Mouse (Mus musculus): Measurements from ENCODE around the gene Nim1k.
"Not testable (repeated sequence)": the region's sequence is repeated elsewhere in the genome, so short reads cannot be mapped to it uniquely, and the experiment has no call there.

Nim1k gene

GRCm38 (mm10) chr13:119727608-119728387 is 27.9 kb downstream of the Nim1k start:
- no peak for DNase-seq (ENCODE audit: low read depth, low spot score)

- DNase-seq (ENCODE audit: low read depth, low spot score), result no peak
Measured at GRCm38 (mm10) chr13:119724541-119724940, 31.1 kb downstream of the Nim1k start.

GRCm38 (mm10) chr13:119723368-119723767 is 32.3 kb downstream of the Nim1k start:
- DNase-seq (ENCODE audit: low read depth, low spot score), result no peak

DNA sequence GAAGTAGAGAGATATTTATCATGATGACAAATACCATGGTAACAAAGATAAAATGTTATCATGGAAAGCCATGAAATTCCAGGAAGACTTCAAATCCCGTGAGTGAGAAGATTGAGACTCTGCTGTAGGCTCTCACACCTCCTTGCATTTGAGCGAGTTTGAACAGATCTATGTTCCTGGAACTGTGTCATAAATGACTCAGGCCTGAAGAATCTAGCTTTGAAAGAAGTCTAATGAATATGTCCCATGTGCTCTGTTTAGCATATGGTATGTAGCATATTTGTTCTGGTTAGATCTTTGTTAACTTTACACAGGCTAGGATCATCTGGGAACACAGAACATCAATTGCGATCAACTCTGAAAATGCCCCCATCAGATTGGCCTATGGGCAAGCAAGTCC is 33.2 kb downstream of the Nim1k start:
- no peak for DNase-seq (ENCODE audit: low read depth, low spot score)

- no peak for DNase-seq (ENCODE audit: low read depth, low spot score)
Measured at GRCm38 (mm10) chr13:119716105-119716504, 39.6 kb downstream of the Nim1k start.

- DNase-seq (ENCODE audit: low read depth, low spot score), result no peak
Measured at GRCm38 (mm10) chr13:119713821-119714220, 41.9 kb downstream of the Nim1k start.

GRCm38 (mm10) chr13:119713107-119713787 is 42.4 kb downstream of the Nim1k start:
- no peak for DNase-seq (ENCODE audit: low read depth, low spot score)

DNA sequence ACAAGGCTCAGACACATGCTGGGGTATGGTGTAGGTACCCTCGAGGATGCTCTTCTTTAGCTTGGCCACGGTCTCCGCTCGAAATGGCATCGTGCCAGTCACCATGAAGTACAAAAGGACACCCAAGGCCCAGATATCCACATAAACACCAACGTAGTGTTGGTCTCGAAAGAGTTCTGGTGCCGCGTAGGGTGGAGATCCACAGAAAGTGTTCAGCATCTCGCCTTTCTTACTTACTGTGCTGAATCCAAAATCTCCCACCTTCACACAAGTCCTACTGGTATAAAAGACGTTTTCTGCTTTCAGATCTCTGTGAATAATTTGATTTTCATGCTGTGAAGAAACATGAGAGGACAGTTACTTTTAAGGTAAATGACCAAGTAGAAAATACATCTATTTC is 43.2 kb downstream of the Nim1k start:
- DNase-seq (ENCODE audit: low read depth, low spot score), result no peak

- DNase-seq (ENCODE audit: low read depth, low spot score), result no peak
Measured at GRCm38 (mm10) chr13:119710268-119710610, 45.4 kb downstream of the Nim1k start.

- no peak for DNase-seq (ENCODE audit: low read depth, low spot score)
Measured at GRCm38 (mm10) chr13:119709388-119710267, 46.1 kb downstream of the Nim1k start.

- DNase-seq (ENCODE audit: low read depth, low spot score), result no peak
Measured at GRCm38 (mm10) chr13:119708941-119709340, 46.7 kb downstream of the Nim1k start.

- no peak for DNase-seq (ENCODE audit: low read depth, low spot score)
Measured at GRCm38 (mm10) chr13:119707906-119708305, 47.8 kb downstream of the Nim1k start.

DNA sequence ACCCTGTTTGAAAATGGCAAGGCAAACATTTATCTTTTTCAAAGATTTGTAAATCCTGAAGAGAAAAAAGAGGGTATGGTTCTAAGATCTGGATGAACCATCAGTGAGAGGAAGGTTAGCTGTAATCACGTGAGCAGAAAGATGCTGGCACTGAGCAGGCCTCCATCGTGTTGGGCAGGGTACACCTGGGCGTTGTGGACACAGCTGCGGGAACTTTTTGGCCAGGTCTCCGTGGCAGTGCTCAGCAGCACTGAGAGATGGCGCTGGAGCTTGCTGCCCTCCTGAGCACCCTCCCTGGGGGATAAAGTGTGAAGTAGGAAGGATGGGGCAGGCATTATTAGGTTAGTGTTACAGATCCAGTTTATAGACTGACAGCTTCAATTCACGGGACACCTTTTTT is 48.7 kb downstream of the Nim1k start:
- DNase-seq (ENCODE audit: low read depth, low spot score), result no peak

- not testable (repeated sequence) for DNase-seq (ENCODE audit: low read depth, low spot score)
Measured at GRCm38 (mm10) chr13:119706278-119706880, 49.3 kb downstream of the Nim1k start.

- DNase-seq (ENCODE audit: low read depth, low spot score), result no peak
Measured at GRCm38 (mm10) chr13:119704280-119704679, 51.4 kb downstream of the Nim1k start.

DNA sequence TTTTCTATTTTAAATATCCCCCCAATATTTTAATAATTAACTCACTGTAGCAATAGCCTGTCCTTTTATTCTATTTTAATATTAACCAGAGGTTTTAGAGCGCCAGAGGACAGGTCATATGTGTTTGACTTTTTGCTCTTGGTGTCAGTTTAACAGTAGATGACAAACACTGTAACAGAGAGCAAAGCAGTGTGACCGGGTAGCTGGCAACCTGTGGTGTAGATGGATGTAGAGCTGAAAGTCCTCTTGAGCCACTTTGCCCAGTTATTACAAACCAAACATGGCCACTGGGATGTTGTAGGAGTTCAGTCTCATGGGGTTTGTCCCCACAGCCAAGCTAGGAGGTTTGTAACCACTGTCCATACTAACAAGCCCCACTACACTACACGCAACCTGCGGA is 57.2 kb downstream of the Nim1k start:
- no peak for DNase-seq (ENCODE audit: low read depth, low spot score)

DNA sequence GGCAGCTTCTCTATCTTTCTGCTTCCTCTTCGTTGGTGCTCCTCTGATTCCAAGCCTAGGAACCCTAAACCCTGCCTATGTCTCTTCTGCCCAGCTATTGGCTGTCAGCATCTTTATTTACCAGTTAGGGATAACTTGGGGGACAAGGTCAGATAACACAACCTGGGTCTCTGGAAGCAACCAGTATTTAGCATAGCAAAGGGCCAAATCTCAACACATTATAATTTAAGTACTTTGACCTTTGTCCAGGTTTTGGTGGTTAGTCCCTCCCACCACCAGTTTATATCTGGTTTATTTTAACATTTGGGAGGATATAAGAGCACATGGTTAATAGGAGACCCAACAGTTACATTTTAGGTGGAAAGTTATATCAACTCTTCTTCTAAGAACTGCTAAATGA is 59.2 kb downstream of the Nim1k start:
- no peak for DNase-seq (ENCODE audit: low read depth, low spot score)

DNA sequence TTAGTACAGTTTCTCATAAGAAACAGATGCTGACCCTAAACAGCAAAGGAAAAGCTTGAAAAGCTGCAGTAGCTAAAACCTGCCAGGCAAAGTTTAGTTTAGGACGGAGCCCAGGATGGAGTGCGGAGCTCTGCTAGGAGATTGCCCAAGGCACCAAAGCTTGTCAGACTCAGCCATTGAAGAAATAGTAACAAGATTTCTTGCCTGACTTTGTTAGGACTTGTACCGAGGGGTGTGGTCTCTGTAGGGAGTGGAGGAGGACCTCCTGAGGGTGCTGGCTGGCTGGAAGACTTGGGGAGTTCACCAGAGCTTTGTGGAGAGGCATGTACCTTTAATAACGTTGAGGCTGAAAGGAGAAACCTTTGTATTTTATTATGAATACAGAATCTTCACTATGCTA is 60.0 kb downstream of the Nim1k start:
- no peak for DNase-seq (ENCODE audit: low read depth, low spot score)

- DNase-seq (ENCODE audit: low read depth, low spot score), result not testable (repeated sequence)
Measured at GRCm38 (mm10) chr13:119691958-119692357, 63.7 kb downstream of the Nim1k start.

DNA sequence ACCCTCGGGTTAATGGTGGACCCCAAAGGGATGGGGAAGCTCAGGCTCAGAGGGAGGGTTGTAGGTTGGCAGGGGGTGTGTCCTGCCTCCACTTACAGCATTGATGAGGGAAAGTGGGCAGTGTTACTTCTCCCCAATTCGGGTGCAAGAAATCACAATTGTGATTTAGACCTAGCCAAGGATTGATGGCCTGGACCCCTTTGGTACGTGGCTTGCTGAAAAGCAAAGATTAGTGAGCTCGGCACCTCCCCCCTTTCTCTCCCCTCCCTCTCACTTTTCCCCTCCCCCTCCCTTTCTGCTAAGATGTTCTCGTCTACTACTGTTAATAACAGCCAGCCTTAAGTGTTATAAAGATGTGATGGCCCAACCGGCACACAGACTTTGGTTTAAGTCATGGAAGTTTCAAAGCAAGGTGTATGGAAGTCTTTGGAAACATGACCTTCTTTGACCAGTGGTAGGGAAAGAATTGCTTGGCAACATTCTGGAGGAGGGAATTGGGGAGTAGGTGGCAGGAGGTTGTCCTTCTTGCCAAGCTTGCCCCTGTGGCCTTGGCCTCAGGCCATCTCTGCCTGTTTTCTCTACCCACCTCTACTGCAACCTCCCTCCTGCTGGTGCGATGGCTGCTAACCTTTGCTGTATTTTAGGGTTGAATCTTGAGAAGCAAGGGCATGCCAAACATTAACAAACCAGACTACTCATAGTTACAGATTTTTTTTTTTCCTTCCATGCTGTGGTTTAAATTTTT is 64.6 kb downstream of the Nim1k start:
- no peak for DNase-seq (ENCODE audit: low read depth, low spot score)

Data from skeletal muscle tissue, adult 2 months (tissue).